Mouse (Mus musculus) heart, embryonic 16.5 days (tissue): ENCODE data around the gene Mdfi. TPM values are rescaled to one million over a fixed set of nuclear protein-coding genes. Genes with fewer than 3 reads are reported as not detected.

Experiments used
- ATAC-seq: fragments of 200-750 bp; cut with Nextera tagmentation; replicated peaks from 2 replicates; pipeline ENCODE4 v1.8.0; 2017; ENCODE audit warnings: moderate number of reproducible peaks; ENCODE audit not compliant: insufficient read depth, low FRiP score; ENCODE audit errors: extremely low read depth
- H3K27ac ChIP-seq: fragments of 300-500 bp; sonication (generic); 2 replicates; pipeline ENCODE4 v1.5.1; 2014; ENCODE audit warnings: mild to moderate bottlenecking, low read length, control low read depth, moderate library complexity
- H3K27me3 ChIP-seq: fragments of 300-500 bp; sonication (generic); 2 replicates; pipeline ENCODE4 v1.6.1; 2014; ENCODE audit warnings: low read length, mixed read lengths; ENCODE audit not compliant: control insufficient read depth, insufficient read depth
- H3K36me3 ChIP-seq: fragments of 300-500 bp; sonication (generic); 2 replicates; pipeline ENCODE4 v1.6.1; 2014; ENCODE audit not compliant: control insufficient read depth, insufficient read depth
- H3K4me1 ChIP-seq: fragments of 300-500 bp; sonication (generic); 2 replicates; pipeline ENCODE4 v1.6.1; 2014; ENCODE audit warnings: low read length, mixed read lengths; ENCODE audit not compliant: control insufficient read depth, insufficient read depth
- H3K4me2 ChIP-seq: fragments of 300-500 bp; sonication (generic); 2 replicates; pipeline ENCODE4 v1.6.1; 2014; ENCODE audit warnings: low read depth, mild to moderate bottlenecking, control low read depth, low read length
- H3K4me3 ChIP-seq: fragments of 300-500 bp; sonication (generic); 2 replicates; pipeline ENCODE4 v1.5.1; 2014; ENCODE audit warnings: mild to moderate bottlenecking, control low read depth, low read length
- H3K9ac ChIP-seq: fragments of 300-500 bp; sonication (generic); 2 replicates; pipeline ENCODE4 v1.6.1; 2014; ENCODE audit warnings: low read length, control low read depth
- H3K9me3 ChIP-seq: fragments of 300-500 bp; sonication (generic); replicated peaks from 2 replicates; pipeline ENCODE4 v1.6.1; 2016; ENCODE audit warnings: low read length; ENCODE audit not compliant: control insufficient read depth
- WGBS: fragments of 180-500 bp; shearing (Covaris S2); extraction: QIAGEN DNeasy Blood & Tissue Kit; methylation state at CpG from one replicate; pipeline ENCODE4 v1.1.7; 2014; 5-methylcytosine and 5-hydroxymethylcytosine counted together
- polyA plus RNA-seq: library from polyadenylated mRNA; unstranded; fragments of >200 nt; fragmentation: Nextera tagmentation; extraction: Ambion mirVana; gene quantifications from 2 replicates; pipeline ENCODE4 v1.2.1, GENCODE M21; 2015

Mdfi gene
- polyA plus RNA-seq, 1 experiment from 2014 or later: 9.7 TPM

DNA sequence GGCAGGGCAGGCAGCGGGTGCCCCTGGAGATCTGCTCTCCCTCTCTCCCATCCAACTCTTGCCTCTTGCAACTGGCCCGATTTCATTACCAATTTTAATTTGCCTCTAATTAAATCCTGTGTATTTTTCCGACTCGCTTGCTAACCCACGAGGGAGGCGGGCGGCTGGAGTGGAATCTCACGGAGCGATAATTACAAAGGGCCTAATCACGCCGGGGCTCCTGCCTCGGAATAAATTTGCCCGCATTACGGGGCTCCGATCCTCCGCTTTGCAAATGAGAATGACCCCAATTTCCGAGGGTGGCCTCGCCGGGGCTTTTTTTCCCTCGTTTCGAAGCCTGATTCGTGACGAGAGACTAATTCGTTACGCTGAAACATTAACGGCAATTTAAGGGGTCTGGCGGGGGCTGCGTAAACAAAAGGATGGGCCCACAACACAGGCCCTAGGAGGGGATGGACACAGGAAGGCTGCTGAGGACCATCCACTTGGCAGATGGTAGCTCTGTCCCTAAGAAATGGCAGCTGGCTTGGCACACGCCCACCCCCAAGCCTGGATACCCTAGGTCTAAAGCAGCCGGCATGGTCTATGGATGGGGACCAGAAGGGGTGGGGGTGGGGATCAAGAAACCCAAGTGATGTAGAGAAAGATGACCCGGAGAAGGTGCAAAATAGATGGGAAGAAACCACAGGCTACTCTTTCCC lies 38.0 kb upstream of the Mdfi start:
- Histone ChIP-seq H3K27me3 (no peaks in the 10 kb centered on the region), H3K27ac (no peak overlapping the region), H3K36me3 (peaks cover 20% of the 10 kb centered on the region), H3K9ac (no peak overlapping the region), H3K4me1 (peaks cover 3% of the 10 kb centered on the region; the same call in 1 of the 2 replicates), H3K4me2 (no peak overlapping the region), H3K9me3 (no peaks in the 10 kb centered on the region), H3K4me3 (no peak overlapping the region)
- ATAC-seq: no peak
- 90% methylated on average over 31 of the region's 31 CpGs for WGBS

GRCm38 (mm10) chr17:47869874-47870273 lies 35.4 kb upstream of the Mdfi start:
- Histone ChIP-seq H3K27ac (no peak overlapping the region), H3K9ac (no peak overlapping the region), H3K9me3 (no peaks in the 10 kb centered on the region), H3K4me1 (peaks cover 3% of the 10 kb centered on the region; the same call in 1 of the 2 replicates), H3K4me3 (no peak overlapping the region), H3K27me3 (no peaks in the 10 kb centered on the region), H3K4me2 (no peak overlapping the region), H3K36me3 (peaks cover 11% of the 10 kb centered on the region)
- ATAC-seq: no peak
- 90% methylated on average over 10 of the region's 10 CpGs for WGBS

- Histone ChIP-seq H3K9me3 (no peaks in the 10 kb centered on the region), H3K4me1 (peaks cover 4% of the 10 kb centered on the region), H3K27ac (no peak overlapping the region), H3K36me3 (peaks cover 10% of the 10 kb centered on the region), H3K4me2 (no peak overlapping the region), H3K4me3 (no peak overlapping the region), H3K9ac (no peak overlapping the region), H3K27me3 (no peaks in the 10 kb centered on the region)
- ATAC-seq: no peak
- 66% methylated on average over 10 of the region's 10 CpGs for WGBS
These were observed 31.5 kb upstream of the Mdfi start for GRCm38 (mm10) chr17:47866037-47866436.

DNA sequence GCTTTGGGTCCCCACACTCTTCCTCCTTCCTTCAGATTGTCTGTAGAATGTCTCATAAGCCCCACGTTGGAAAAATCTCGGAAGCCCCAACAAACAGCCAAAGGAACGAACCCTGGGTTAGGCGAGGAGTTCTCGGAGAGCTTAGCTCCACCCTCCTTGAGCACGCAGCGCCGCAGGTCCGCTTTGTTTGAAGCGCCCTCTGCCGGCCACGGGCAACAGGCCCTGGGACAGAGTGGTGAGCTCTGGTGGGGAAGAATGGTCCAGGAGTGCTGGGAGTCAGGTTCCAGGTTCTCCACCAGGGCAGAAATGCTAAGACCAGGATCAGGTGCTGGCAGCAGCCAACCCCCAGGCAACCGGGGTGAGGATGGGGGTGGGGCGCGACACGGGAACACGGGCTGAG lies 30.0 kb upstream of the Mdfi start:
- peaks cover 4% of the 10 kb centered on the region for H3K4me1 ChIP-seq
- H3K27ac ChIP-seq: no peak overlapping the region
- WGBS: under 1% methylated on average over 17 of the region's 17 CpGs
- H3K4me3 ChIP-seq: peak overlapping the region; percentile 29; the same call in 1 of the 2 replicates
- H3K27me3 ChIP-seq: no peaks in the 10 kb centered on the region
- no peaks in the 10 kb centered on the region for H3K9me3 ChIP-seq
- peak overlapping the region; percentile 58 for H3K9ac ChIP-seq
- H3K4me2 ChIP-seq: peak overlapping the region; percentile 59
- no peaks in the 10 kb centered on the region for H3K36me3 ChIP-seq
- peak; percentile 73 for ATAC-seq

- no peaks in the 10 kb centered on the region for H3K27me3 ChIP-seq
- peaks cover 4% of the 10 kb centered on the region for H3K4me1 ChIP-seq
- no peak overlapping the region for H3K4me2 ChIP-seq
- ATAC-seq: no peak
- no peaks in the 10 kb centered on the region for H3K36me3 ChIP-seq
- no peak overlapping the region for H3K27ac ChIP-seq
- no peaks in the 10 kb centered on the region for H3K9me3 ChIP-seq
- H3K4me3 ChIP-seq: no peak overlapping the region
- H3K9ac ChIP-seq: 0 out of 2 replicates have a peak overlapping the region, but pooled peaks have one; percentile 9
- WGBS: 29% methylated on average over 11 of the region's 11 CpGs
These were observed 28.9 kb upstream of the Mdfi start for GRCm38 (mm10) chr17:47863437-47863836.

- 67% methylated on average over 4 of the region's 4 CpGs for WGBS
- Histone ChIP-seq H3K27me3 (no peaks in the 10 kb centered on the region), H3K4me3 (no peak overlapping the region), H3K4me1 (peaks cover 4% of the 10 kb centered on the region), H3K36me3 (no peaks in the 10 kb centered on the region), H3K9me3 (no peaks in the 10 kb centered on the region), H3K4me2 (no peak overlapping the region), H3K9ac (no peak overlapping the region), H3K27ac (no peak overlapping the region)
- ATAC-seq: no peak
These were observed 28.5 kb upstream of the Mdfi start for GRCm38 (mm10) chr17:47863023-47863422.

- Histone ChIP-seq H3K9me3 (peaks cover 2% of the 10 kb centered on the region; the same call in 1 of the 2 replicates), H3K4me2 (no peak overlapping the region), H3K4me3 (no peak overlapping the region), H3K27me3 (no peaks in the 10 kb centered on the region), H3K27ac (no peak overlapping the region), H3K4me1 (peaks cover 18% of the 10 kb centered on the region), H3K36me3 (no peaks in the 10 kb centered on the region), H3K9ac (no peak overlapping the region)
- WGBS: 81% methylated on average over 4 of the region's 4 CpGs
- ATAC-seq: no peak
These were observed 21.1 kb upstream of the Mdfi start for GRCm38 (mm10) chr17:47855544-47855943.

- no peak overlapping the region for H3K27ac ChIP-seq
- H3K4me2 ChIP-seq: no peak overlapping the region
- H3K36me3 ChIP-seq: no peaks in the 10 kb centered on the region
- peaks cover 25% of the 10 kb centered on the region for H3K4me1 ChIP-seq
- no peaks in the 10 kb centered on the region for H3K27me3 ChIP-seq
- peaks cover 2% of the 10 kb centered on the region; the same call in 1 of the 2 replicates for H3K9me3 ChIP-seq
- no peak overlapping the region for H3K4me3 ChIP-seq
- WGBS: 88% methylated on average over 8 of the region's 8 CpGs
- ATAC-seq: no peak
- no peak overlapping the region for H3K9ac ChIP-seq
These were observed 20.4 kb upstream of the Mdfi start for GRCm38 (mm10) chr17:47854908-47855307.

GRCm38 (mm10) chr17:47853760-47854159 lies 19.3 kb upstream of the Mdfi start:
- Histone ChIP-seq H3K4me1 (peaks cover 29% of the 10 kb centered on the region), H3K27me3 (no peaks in the 10 kb centered on the region), H3K9ac (no peak overlapping the region), H3K4me2 (no peak overlapping the region), H3K36me3 (no peaks in the 10 kb centered on the region), H3K27ac (no peak overlapping the region), H3K9me3 (peaks cover 2% of the 10 kb centered on the region; the same call in 1 of the 2 replicates), H3K4me3 (no peak overlapping the region)
- no peak for ATAC-seq
- 75% methylated on average over 4 of the region's 4 CpGs for WGBS
